Mouse (Mus musculus): ENCODE data around the gene Lman2l. TPM values are rescaled to one million over a fixed set of nuclear protein-coding genes. Genes with fewer than 3 reads are reported as not detected.
A peak's percentile ranks its signal among the peaks of the same experiment; 100 is the strongest.

Gene Lman2l
- polyA plus RNA-seq, 1 experiment from 2014 or later, result 22.6 TPM

GRCm38 (mm10) chr1:36446841-36447240, 1.8 kb upstream of the Lman2l start:
- Histone ChIP-seq H3K27ac (ENCODE audit: low read depth) (no peak overlapping the region), H3K9ac (ENCODE audit: low read length) (no peak overlapping the region), H3K4me2 (ENCODE audit: low read length) (no peak overlapping the region), H3K36me3 (ENCODE audit: control insufficient read depth, insufficient read depth, low read length) (peaks cover 10% of the 10 kb centered on the region; the same call in 1 of the 2 replicates), H3K27me3 (replicated peaks; ENCODE audit: control insufficient read depth, insufficient read depth, low read length) (no peaks in the 10 kb centered on the region), H3K9me3 (ENCODE audit: control insufficient read depth, low read length) (no peaks in the 10 kb centered on the region), H3K4me1 (replicated peaks; ENCODE audit: control insufficient read depth, insufficient read depth, low read length) (peaks cover 4% of the 10 kb centered on the region; the same call in 1 of the 2 replicates), H3K4me3 (ENCODE audit: low read depth, low read length) (no peak overlapping the region)
- 86% methylated on average over 5 of the region's 5 CpGs for WGBS
- DNase-seq (ENCODE audit: low spot score) (no peak), ATAC-seq (replicated peaks; ENCODE audit: low FRiP score, low TSS enrichment, low read depth) (no peak)

- H3K4me3 ChIP-seq (ENCODE audit: low read depth, low read length), result no peak overlapping the region
- H3K4me1 ChIP-seq (replicated peaks; ENCODE audit: control insufficient read depth, insufficient read depth, low read length), result peaks cover 4% of the 10 kb centered on the region; the same call in 1 of the 2 replicates
- WGBS, result 88% methylated on average over 5 of the region's 5 CpGs
- DNase-seq (ENCODE audit: low spot score) (no peak), ATAC-seq (replicated peaks; ENCODE audit: low FRiP score, low TSS enrichment, low read depth) (no peak)
- H3K9ac ChIP-seq (ENCODE audit: low read length), result no peak overlapping the region
- H3K27me3 ChIP-seq (replicated peaks; ENCODE audit: control insufficient read depth, insufficient read depth, low read length), result no peaks in the 10 kb centered on the region
- H3K36me3 ChIP-seq (ENCODE audit: control insufficient read depth, insufficient read depth, low read length), result peaks cover 12% of the 10 kb centered on the region; the same call in 1 of the 2 replicates
- H3K4me2 ChIP-seq (ENCODE audit: low read length), result no peak overlapping the region
- H3K27ac ChIP-seq (ENCODE audit: low read depth), result no peak overlapping the region
- no peaks in the 10 kb centered on the region for H3K9me3 ChIP-seq (ENCODE audit: control insufficient read depth, low read length)
Measured at GRCm38 (mm10) chr1:36446106-36446824, 1.2 kb upstream of the Lman2l start.

- no peak for DNase-seq (ENCODE audit: low spot score)
- no peak; the same call in 1 of the 2 replicates for ATAC-seq (replicated peaks; ENCODE audit: low FRiP score, low TSS enrichment, low read depth)
- H3K9me3 ChIP-seq (ENCODE audit: control insufficient read depth, low read length), result no peaks in the 10 kb centered on the region
- H3K4me2 ChIP-seq (ENCODE audit: low read length), result peak overlapping the region; percentile 38
- H3K27ac ChIP-seq (ENCODE audit: low read depth), result no peak overlapping the region
- peaks cover 4% of the 10 kb centered on the region; the same call in 1 of the 2 replicates for H3K4me1 ChIP-seq (replicated peaks; ENCODE audit: control insufficient read depth, insufficient read depth, low read length)
- H3K36me3 ChIP-seq (ENCODE audit: control insufficient read depth, insufficient read depth, low read length), result peaks cover 15% of the 10 kb centered on the region; the same call in 1 of the 2 replicates
- no peak overlapping the region for H3K9ac ChIP-seq (ENCODE audit: low read length)
- WGBS, result 37% methylated on average over 8 of the region's 8 CpGs
- no peaks in the 10 kb centered on the region for H3K27me3 ChIP-seq (replicated peaks; ENCODE audit: control insufficient read depth, insufficient read depth, low read length)
- peak overlapping the region; percentile 67 for H3K4me3 ChIP-seq (ENCODE audit: low read depth, low read length)
Measured at GRCm38 (mm10) chr1:36445508-36445907, 437 bp upstream of the Lman2l start.

DNA sequence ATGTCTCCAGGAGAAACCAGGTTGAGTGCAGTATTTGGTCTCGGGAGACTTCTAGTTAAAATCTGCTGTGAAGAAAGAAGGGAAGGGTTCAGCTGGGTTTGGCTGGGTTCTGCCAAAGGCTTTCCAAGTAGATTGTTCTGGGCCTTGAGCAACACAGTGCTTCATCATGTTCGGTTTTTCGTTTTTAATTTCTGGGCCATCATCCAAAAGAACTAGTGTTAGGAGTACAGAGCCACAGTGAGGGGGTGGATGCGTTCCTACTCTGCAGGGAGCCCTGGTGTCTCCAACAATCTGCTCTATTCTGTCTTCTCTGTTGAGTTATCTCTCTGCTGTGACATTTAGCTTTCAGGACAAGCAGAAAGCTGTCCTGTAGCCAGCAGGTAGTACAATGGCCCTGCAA, 4.0 kb downstream of the Lman2l start:
- Histone ChIP-seq H3K9ac (ENCODE audit: low read length) (no peak overlapping the region), H3K36me3 (ENCODE audit: control insufficient read depth, insufficient read depth, low read length) (peaks cover 52% of the 10 kb centered on the region), H3K4me1 (replicated peaks; ENCODE audit: control insufficient read depth, insufficient read depth, low read length) (peaks cover 4% of the 10 kb centered on the region; the same call in 1 of the 2 replicates), H3K27me3 (replicated peaks; ENCODE audit: control insufficient read depth, insufficient read depth, low read length) (no peaks in the 10 kb centered on the region), H3K27ac (ENCODE audit: low read depth) (no peak overlapping the region), H3K4me3 (ENCODE audit: low read depth, low read length) (no peak overlapping the region), H3K4me2 (ENCODE audit: low read length) (no peak overlapping the region), H3K9me3 (ENCODE audit: control insufficient read depth, low read length) (no peaks in the 10 kb centered on the region)
- WGBS, result 94% methylated on average over 4 of the region's 4 CpGs
- DNase-seq (ENCODE audit: low spot score), result no peak
- no peak for ATAC-seq (replicated peaks; ENCODE audit: low FRiP score, low TSS enrichment, low read depth)

- ATAC-seq (replicated peaks; ENCODE audit: low FRiP score, low TSS enrichment, low read depth) (no peak), DNase-seq (ENCODE audit: low spot score) (no peak)
- Histone ChIP-seq H3K4me2 (ENCODE audit: low read length) (no peak overlapping the region), H3K36me3 (ENCODE audit: control insufficient read depth, insufficient read depth, low read length) (peaks cover 81% of the 10 kb centered on the region), H3K4me3 (ENCODE audit: low read depth, low read length) (no peak overlapping the region), H3K4me1 (replicated peaks; ENCODE audit: control insufficient read depth, insufficient read depth, low read length) (no peaks in the 10 kb centered on the region), H3K9me3 (ENCODE audit: control insufficient read depth, low read length) (no peaks in the 10 kb centered on the region), H3K27me3 (replicated peaks; ENCODE audit: control insufficient read depth, insufficient read depth, low read length) (no peaks in the 10 kb centered on the region), H3K27ac (ENCODE audit: low read depth) (no peak overlapping the region), H3K9ac (ENCODE audit: low read length) (no peak overlapping the region)
- 92% methylated on average over 3 of the region's 3 CpGs for WGBS
Measured at GRCm38 (mm10) chr1:36437223-36437622, 7.8 kb downstream of the Lman2l start.

GRCm38 (mm10) chr1:36436515-36436914, 8.6 kb downstream of the Lman2l start:
- 95% methylated on average over 6 of the region's 6 CpGs for WGBS
- ATAC-seq (replicated peaks; ENCODE audit: low FRiP score, low TSS enrichment, low read depth) (no peak), DNase-seq (ENCODE audit: low spot score) (no peak)
- Histone ChIP-seq H3K27me3 (replicated peaks; ENCODE audit: control insufficient read depth, insufficient read depth, low read length) (no peaks in the 10 kb centered on the region), H3K9ac (ENCODE audit: low read length) (no peak overlapping the region), H3K36me3 (ENCODE audit: control insufficient read depth, insufficient read depth, low read length) (peaks cover 81% of the 10 kb centered on the region), H3K9me3 (ENCODE audit: control insufficient read depth, low read length) (no peaks in the 10 kb centered on the region), H3K27ac (ENCODE audit: low read depth) (no peak overlapping the region), H3K4me3 (ENCODE audit: low read depth, low read length) (no peak overlapping the region), H3K4me1 (replicated peaks; ENCODE audit: control insufficient read depth, insufficient read depth, low read length) (no peaks in the 10 kb centered on the region), H3K4me2 (ENCODE audit: low read length) (no peak overlapping the region)

- ATAC-seq (replicated peaks; ENCODE audit: low FRiP score, low TSS enrichment, low read depth) (no peak), DNase-seq (ENCODE audit: low spot score) (no peak)
- Histone ChIP-seq H3K27ac (ENCODE audit: low read depth) (no peak overlapping the region), H3K27me3 (replicated peaks; ENCODE audit: control insufficient read depth, insufficient read depth, low read length) (no peaks in the 10 kb centered on the region), H3K4me1 (replicated peaks; ENCODE audit: control insufficient read depth, insufficient read depth, low read length) (no peaks in the 10 kb centered on the region), H3K4me2 (ENCODE audit: low read length) (no peak overlapping the region), H3K4me3 (ENCODE audit: low read depth, low read length) (no peak overlapping the region), H3K9ac (ENCODE audit: low read length) (no peak overlapping the region), H3K36me3 (ENCODE audit: control insufficient read depth, insufficient read depth, low read length) (peaks cover 90% of the 10 kb centered on the region), H3K9me3 (ENCODE audit: control insufficient read depth, low read length) (no peaks in the 10 kb centered on the region)
- WGBS, result 88% methylated on average over 4 of the region's 4 CpGs
Measured at GRCm38 (mm10) chr1:36435071-36435470, 10.0 kb downstream of the Lman2l start.

DNA sequence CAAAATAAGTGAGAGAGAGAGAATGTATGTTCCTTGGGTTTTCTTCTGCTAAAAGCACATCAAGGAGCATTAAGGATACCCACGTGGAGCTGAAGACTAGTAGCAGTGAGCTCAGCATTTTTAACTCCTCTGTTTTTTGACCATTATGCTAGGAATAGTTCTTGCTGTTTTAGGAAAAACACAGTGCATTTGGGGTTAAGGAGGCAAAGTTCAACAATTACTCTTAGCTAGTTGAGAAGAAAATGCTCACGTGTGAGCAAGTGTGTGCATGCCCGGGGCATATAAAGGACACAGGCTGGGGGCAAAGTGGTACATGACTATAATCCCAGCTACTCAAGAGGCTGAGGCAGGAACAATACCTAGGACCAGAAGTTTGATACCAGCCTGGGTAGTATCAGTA, 11.5 kb downstream of the Lman2l start:
- peaks cover 92% of the 10 kb centered on the region for H3K36me3 ChIP-seq (ENCODE audit: control insufficient read depth, insufficient read depth, low read length)
- no peaks in the 10 kb centered on the region for H3K9me3 ChIP-seq (ENCODE audit: control insufficient read depth, low read length)
- 90% methylated on average over 3 of the region's 3 CpGs for WGBS
- H3K4me1 ChIP-seq (replicated peaks; ENCODE audit: control insufficient read depth, insufficient read depth, low read length), result no peaks in the 10 kb centered on the region
- no peak for ATAC-seq (replicated peaks; ENCODE audit: low FRiP score, low TSS enrichment, low read depth)
- no peaks in the 10 kb centered on the region for H3K27me3 ChIP-seq (replicated peaks; ENCODE audit: control insufficient read depth, insufficient read depth, low read length)
- H3K4me2 ChIP-seq (ENCODE audit: low read length), result no peak overlapping the region
- DNase-seq (ENCODE audit: low spot score), result no peak
- no peak overlapping the region for H3K4me3 ChIP-seq (ENCODE audit: low read depth, low read length)
- no peak overlapping the region for H3K9ac ChIP-seq (ENCODE audit: low read length)
- no peak overlapping the region for H3K27ac ChIP-seq (ENCODE audit: low read depth)

- no peak overlapping the region for H3K4me3 ChIP-seq (ENCODE audit: low read depth, low read length)
- no peaks in the 10 kb centered on the region for H3K4me1 ChIP-seq (replicated peaks; ENCODE audit: control insufficient read depth, insufficient read depth, low read length)
- DNase-seq (ENCODE audit: low spot score) (no peak), ATAC-seq (replicated peaks; ENCODE audit: low FRiP score, low TSS enrichment, low read depth) (no peak)
- no peak overlapping the region for H3K4me2 ChIP-seq (ENCODE audit: low read length)
- H3K9me3 ChIP-seq (ENCODE audit: control insufficient read depth, low read length), result no peaks in the 10 kb centered on the region
- WGBS, result 86% methylated on average over 4 of the region's 4 CpGs
- H3K9ac ChIP-seq (ENCODE audit: low read length), result no peak overlapping the region
- H3K36me3 ChIP-seq (ENCODE audit: control insufficient read depth, insufficient read depth, low read length), result peaks cover 92% of the 10 kb centered on the region
- H3K27ac ChIP-seq (ENCODE audit: low read depth), result no peak overlapping the region
- H3K27me3 ChIP-seq (replicated peaks; ENCODE audit: control insufficient read depth, insufficient read depth, low read length), result no peaks in the 10 kb centered on the region
Measured at GRCm38 (mm10) chr1:36432999-36433398, 12.1 kb downstream of the Lman2l start.

All from intestine, embryonic 14.5 days (tissue).